Mouse (Mus musculus) telencephalon, adult 2 months (tissue): ENCODE results near the gene Mrps15.

ENCODE experiments used
- DNase-seq: peaks from one replicate; pipeline ENCODE4 v3.0.0-alpha.2; 2011; ENCODE audit warnings: low read depth, low spot score

Gene Mrps15

DNA sequence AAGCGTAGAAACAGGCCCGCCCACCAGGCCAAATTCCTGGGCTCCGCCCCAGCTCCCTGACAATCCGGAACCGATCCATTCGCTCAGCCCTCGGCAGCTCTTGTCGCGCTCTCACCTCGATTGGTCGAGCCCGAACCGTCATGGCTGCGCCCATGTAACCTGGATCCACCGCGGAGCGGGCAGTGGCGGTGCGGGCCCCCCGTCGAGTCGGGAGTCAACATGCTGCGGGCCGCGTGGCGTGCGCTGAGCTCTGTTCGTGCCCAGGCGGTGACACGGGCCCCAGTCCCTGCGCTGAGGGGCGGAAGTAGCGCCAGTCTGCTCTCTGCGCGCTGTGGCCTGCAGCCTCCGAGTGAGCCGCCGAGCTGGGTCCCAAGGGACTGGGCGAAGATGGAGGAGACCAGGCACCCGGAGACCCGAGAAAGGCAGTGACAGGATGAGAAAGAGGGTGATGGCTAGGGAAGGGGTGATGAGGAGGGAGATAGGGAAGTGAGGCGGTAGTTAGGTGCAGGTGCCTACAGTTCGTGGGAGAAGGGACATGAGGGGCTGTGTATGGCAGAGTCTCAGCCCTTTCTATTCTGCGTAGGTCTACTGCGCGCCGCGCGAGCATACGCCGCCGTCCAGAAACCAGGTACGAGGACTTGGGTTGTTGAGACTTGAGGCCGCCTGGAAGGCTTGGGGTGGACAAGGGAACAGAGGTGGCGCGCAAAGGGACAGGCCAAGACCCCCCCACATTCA lies at the start of gene Mrps15:
Gene Mrps15 (plus strand): TSS at position 75 of the 735 bp plus-strand sequence.
- peak; percentile 81 for DNase-seq

GRCm38 (mm10) chr4:125997826-125998225 lies 48.9 kb upstream of the Mrps15 start:
- no peak for DNase-seq

DNA sequence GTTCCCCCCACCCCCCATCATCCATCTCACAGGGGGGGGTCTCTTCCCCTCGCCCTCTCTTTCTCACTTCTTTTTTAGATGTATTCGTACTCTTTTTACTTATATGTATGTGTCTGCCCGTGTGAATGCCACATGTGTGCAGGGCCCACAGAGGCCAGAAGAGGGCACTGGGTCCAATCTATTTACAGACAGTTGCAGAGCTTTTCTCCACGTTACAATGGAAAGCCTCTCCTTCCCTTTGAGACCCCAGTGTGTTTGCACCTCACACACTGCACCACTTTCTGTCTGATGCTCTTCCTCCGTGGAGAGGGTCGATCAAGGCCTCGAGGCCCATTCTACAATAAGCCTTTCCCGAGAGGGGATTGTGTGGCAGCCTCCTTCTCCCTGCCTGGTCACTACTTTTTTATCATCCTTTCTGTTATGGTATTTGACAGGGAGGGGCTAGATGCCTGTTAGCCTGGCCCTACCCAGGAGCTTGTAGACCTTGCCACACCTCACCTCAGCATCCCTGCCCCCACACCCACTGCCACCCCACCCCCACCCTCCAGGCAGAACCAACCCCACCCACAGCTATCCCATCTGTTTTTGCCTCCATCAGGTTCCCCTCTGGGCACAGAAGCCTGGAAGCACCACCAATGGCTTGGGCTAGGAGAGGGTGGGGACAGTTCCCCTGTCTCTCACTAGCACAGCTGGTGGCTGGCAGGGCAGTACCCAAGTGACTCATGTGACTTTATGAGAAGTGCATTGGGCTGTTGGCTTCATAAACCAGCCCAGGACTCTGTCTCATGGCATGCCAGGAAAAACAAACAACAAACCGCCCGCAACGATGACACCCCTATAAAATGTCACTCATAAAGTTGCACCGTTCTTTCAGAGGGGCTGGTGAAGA lies 45.2 kb upstream of the Mrps15 start:
- no peak for DNase-seq

- no peak for DNase-seq
These were observed 28.9 kb upstream of the Mrps15 start for GRCm38 (mm10) chr4:126017676-126018332.

DNA sequence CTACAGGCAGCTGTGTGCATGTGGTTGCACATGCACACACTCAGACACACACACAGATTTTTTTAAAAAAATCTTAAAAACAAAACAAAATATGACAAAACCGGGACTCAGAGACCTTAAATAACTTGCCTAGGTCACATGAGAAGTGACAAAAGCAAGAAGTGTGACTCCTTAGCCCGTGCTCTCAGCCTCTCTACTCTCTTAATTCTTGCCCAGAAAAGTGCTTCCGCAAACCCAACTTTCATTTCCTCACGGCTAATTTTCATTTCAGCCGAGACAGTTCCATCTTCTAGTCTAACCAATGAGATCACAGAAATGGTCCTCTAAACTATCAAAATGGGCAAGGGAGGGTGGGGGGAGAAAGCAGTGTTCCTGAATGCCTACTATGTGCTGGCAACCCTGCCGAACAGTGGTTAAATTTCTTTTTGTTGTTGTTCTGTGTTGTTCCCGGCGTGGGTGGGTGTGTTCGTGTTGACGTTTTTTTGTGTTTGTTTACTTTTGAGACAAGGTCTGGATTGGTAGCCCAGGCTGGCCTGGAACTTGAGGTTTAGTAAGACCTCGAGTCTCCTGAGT lies 27.7 kb upstream of the Mrps15 start:
- DNase-seq: peak; percentile 10

GRCm38 (mm10) chr4:126024303-126024900 lies 22.3 kb upstream of the Mrps15 start, which contains the start of gene Csf3r:
Gene Csf3r (plus strand): TSS chr4:126024550.
- DNase-seq: peak; percentile 12

- DNase-seq: no peak
These were observed 20.9 kb upstream of the Mrps15 start for GRCm38 (mm10) chr4:126025801-126026200.

GRCm38 (mm10) chr4:126027980-126028379 lies 18.7 kb upstream of the Mrps15 start:
- DNase-seq: no peak

- no peak for DNase-seq
These were observed 17.7 kb upstream of the Mrps15 start for GRCm38 (mm10) chr4:126029042-126029441.

- DNase-seq: no peak
These were observed 16.0 kb upstream of the Mrps15 start for GRCm38 (mm10) chr4:126030705-126031104.

DNA sequence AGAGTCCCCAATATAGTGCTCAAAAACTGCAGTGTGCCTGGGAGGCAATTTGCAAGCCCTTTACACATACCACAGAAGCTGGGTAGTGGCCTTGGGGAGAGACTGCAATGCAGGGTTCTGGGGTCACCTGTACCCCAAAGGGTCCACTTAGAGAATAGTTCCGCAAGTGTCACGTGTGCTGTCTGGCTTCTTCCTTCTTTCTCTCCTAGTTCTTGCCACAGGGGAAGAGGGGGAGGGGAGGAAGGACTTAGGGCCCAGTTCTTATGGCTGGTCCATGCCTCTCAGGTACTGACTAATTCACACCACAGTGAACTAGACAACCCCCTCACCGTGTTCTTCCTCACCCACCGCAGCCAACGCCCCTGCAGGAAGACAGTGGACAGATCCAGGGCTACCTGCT lies 11.3 kb upstream of the Mrps15 start:
- no peak for DNase-seq

GRCm38 (mm10) chr4:126051617-126052016 lies 4.9 kb downstream of the Mrps15 start:
- peak; percentile 54 for DNase-seq

DNA sequence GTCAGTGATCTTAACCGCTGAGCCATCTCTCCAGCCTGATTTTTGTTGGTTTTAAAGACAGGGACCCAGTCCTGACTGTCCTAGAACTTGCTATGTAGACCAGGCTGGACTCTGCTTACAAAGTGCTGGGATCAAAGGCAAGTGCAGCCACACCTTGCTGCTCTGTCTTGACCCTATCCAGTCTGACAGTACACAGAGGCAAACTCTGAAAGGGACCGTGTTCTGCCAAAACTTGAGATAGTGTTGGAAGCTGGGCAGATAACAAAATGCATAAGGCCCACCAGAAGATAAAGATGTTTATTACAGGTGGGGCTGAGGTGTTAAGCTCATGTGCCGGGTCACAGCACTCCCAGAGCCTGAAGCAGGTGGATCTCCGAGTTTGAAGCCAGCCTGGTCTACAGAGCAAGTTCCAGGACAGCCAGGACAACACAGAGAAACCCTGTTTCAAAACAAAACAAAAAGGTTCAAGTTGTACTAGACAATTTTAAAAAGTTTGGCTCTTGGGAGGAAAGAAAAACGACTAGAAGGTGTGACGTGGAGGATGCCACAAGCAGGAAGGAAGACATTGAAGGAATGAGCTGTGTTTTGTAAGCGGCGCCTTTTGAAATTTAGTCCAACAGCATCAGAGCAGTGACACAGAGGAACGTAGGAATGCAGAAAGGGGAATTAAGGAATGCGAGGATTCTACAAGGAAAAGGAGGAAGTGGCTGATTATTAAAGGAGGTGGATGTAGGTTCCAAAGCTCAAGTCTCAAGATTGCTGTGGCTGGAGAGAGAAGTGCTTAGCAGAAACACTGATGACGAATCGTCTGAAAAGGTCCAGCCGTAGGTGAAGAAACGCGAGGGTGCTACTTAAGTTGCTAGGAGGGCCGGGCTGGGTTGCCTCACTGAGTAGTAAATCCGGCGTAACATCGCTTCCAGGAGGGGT lies 10.7 kb downstream of the Mrps15 start:
- no peak for DNase-seq

DNA sequence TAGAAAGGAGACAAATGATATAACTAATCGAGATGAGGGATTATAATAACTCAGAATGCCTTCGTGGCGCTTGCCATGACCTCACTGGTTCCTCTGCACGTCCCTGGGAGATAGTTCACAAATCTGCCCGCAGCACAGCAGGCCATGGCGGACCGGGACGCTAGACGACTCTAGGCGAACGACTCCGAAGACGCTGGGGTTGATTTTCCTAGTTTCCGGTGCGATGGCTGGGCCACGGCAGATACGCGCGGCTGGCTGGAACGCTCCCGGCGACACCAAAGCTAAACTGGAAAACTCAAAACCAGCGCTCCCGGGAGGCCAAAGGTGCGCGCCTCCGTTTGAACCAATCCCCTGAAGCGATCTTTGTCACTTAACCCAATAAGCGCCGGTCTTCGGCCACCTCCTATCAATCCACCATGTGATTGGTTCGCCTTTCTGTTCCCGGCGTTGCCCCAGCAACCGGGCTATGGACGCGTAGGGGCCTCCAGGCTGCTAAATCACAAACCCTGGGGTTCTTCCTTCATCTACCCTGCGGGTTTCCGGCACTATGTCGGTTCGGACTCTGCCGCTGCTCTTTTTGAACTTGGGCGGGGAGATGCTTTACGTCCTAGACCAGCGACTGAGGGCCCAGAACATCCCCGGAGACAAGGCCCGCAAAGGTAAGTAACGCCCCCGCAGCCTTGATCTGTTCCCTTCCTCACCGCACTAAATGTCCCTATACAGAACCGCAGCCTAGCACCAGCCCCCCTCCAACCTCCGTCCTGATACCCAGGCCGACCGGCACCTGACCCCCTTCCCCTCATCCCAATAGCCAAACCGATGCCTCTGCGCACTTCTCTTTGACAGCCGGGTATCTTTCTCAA lies 11.6 kb downstream of the Mrps15 start, which contains the start of gene Oscp1:
Gene Oscp1 (plus strand): TSS at position 432 of the 863 bp plus-strand sequence.
- peak; percentile 93 for DNase-seq

- DNase-seq: peak; percentile 89
These were observed 12.3 kb downstream of the Mrps15 start for GRCm38 (mm10) chr4:126058997-126059362.

- no peak for DNase-seq
These were observed 16.1 kb downstream of the Mrps15 start for GRCm38 (mm10) chr4:126062856-126063255.

- DNase-seq: peak; percentile 53
These were observed 18.5 kb downstream of the Mrps15 start for GRCm38 (mm10) chr4:126065241-126065640.

DNA sequence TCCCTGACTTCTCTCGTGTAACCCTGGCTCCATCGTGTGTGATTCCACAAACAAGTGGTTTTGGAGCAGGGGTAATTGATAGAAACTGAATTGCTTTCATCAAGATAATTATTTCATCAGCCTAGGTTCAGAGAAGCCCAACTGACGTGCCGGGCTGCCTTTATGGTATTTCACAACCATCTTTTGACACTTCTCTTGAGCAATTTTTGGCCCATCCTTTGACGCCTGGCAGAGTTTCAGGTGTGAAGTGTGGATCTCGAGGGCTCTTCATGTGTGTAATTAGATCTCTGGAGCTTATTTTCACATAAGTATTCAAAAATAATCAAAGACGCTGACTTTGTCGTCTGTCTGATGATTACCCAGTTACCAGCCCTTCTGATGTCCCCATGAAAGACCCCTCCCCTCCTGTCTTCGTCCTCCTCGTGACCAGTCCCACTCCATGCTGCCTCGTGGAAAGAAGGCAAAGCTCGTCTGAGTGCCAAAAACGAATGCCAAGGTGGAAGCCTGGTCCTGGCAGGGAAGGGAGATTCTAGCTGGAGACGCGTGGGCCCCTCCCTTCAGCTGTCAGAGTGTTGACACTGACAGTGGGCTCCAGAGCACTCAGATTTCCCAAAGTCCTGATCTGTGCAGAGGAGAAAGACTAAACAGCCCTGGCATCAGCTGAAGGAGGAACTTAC lies 20.8 kb downstream of the Mrps15 start:
- no peak for DNase-seq

DNA sequence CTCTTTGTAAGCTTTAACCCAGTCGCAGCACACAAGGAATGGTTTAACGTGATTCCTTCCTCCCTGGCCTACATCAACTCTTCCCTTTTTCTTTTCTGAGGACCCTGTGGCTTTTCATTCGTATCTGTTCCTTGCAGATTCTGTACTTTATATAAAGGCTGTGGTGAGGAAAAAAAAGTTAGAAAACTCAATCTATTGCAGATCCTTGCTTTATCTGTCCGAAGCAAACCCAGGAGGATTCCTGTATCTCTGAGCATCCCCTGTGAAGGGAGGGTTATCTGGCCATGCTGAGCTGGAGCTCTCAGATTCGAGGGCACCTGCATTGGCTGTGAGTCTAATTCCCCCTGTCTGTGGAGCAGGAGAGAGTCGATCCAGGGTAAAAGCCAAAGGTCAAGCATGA lies 22.1 kb downstream of the Mrps15 start:
- DNase-seq: no peak
